Mouse (Mus musculus) left cerebral cortex, postnatal 4 days (tissue): ENCODE data around the gene Man2b1. TPM values are rescaled to one million over a fixed set of nuclear protein-coding genes. Genes with fewer than 3 reads are reported as not detected.
A peak's percentile ranks its signal among the peaks of the same experiment; 100 is the strongest.

Source experiments
- DNase-seq: peaks from one replicate; pipeline ENCODE4 v3.0.0-alpha.2; 2022
- intact Hi-C: fragments of 180-260 bp; cut with DNase I; formaldehyde crosslinking; loops from one replicate; pipeline ENCODE4 v1.15.1; 2025
- total RNA-seq, 2 experiments: library from RNA; stranded (reverse); gene quantifications; 2 replicates each; pipeline ENCODE4 v1.2.3; 2021

The Man2b1 gene
- total RNA-seq = 10 to 100 TPM; 25.2 to 26.5 TPM

DNA sequence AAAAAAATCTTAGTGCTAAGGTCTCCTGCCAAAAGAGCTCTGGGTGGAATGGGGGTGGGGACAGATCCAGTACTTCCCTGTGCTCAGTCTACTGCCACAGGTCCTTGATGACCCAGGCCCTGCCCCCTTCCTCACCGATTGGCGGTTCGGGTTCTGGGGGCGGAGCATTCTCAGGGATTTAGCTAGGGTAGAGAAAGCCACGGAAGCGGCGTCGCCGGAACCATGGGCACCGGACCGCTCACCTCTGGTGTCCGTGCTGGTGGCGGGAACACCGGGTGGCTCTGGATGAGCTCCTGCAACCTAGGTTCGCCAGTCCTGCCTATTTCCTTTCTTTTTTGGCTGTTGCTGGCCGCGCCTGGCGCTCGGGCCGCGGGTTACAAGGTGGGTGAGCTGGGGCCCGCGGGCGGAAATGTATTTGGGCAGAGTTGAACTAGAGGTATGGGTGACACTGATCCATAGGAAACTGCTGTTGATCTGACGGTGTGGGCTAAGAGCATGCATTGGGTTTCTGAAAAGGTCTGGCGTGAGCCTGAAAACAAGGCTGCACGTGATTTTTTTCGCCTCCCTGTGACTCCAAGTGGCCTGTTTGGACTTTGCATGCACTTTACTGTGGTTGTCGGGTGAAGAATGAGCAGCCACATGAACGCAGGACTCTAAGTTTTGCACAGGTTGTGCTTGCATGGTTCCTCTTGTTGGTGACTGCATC, at the start of gene Man2b1:
Gene Man2b1, plus strand, starts transcription at position 163 of the 706 bp plus-strand sequence.
- DNase-seq = peak; percentile 81
- intact Hi-C loops = loop anchor here (5.0 kb wide), 1 partner anchor 89 kb away; no protein-coding TSS in a partner anchor

- intact Hi-C loops = no loop called here
- DNase-seq = no peak
Observed at GRCm38 (mm10) chr8:85033867-85034266, 49.2 kb upstream of the Man2b1 start.

- intact Hi-C loops = no loop called here
- peak; percentile 80 for DNase-seq
Observed at GRCm38 (mm10) chr8:85034764-85035163, 48.3 kb upstream of the Man2b1 start.

GRCm38 (mm10) chr8:85035165-85035727, 47.8 kb upstream of the Man2b1 start:
- no peak for DNase-seq
- intact Hi-C loops = no loop called here

GRCm38 (mm10) chr8:85035728-85036310, 47.3 kb upstream of the Man2b1 start:
- intact Hi-C loops = no loop called here
- no peak for DNase-seq

DNA sequence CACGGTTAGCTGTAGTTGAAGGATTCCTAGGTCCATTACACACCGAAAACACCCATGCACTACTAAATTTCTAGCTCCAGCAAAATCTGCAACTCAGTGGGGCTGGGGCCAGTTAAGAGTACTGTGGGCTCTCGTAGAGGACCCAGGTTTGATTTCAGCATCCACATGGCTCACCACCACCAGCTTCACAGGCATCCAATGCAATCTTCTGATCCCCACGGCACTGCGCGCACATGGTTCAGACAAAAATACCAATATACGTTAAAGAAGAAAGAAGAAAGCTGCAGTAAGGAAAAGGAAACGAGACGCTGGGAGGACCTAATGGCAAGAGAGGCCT, 46.7 kb upstream of the Man2b1 start:
- DNase-seq = no peak
- intact Hi-C loops = no loop called here

DNA sequence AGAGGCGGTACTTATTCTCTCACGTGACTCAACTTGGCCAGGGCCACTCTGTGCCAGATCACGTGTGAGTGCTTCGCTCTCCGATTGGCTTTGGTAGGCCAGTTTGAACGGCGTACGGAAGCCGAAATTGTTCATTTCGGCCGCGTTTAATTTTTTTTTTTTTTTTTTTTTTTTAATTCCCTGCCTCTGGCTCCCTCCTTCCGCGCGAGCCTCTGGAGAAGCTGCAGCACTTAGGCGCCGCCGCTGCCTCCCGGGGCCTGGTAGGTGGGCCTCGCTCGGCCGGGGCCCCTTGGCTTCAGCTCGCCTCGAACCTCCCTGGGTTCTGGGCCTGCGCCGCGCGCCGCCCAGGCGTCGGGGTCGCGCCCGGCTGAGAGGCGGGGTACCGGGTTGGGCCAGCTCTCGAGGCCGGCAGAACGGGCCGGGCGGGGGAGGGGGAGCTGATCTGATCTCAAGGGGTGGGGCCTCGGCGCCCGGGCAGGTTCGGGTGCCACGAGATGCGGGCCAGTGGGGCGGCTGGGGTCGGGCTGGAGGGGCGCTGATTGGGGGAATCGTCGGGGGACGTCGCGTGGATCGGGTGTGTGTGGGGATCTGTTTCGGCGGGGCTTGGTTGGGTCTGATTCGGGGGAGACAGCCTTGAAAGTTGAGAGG, 46.2 kb upstream of the Man2b1 start, which contains the start of gene Tnpo2:
Gene Tnpo2, plus strand, starts transcription at position 198 of the 648 bp plus-strand sequence.
- peak; percentile 92 for DNase-seq
- intact Hi-C loops = no loop called here

DNA sequence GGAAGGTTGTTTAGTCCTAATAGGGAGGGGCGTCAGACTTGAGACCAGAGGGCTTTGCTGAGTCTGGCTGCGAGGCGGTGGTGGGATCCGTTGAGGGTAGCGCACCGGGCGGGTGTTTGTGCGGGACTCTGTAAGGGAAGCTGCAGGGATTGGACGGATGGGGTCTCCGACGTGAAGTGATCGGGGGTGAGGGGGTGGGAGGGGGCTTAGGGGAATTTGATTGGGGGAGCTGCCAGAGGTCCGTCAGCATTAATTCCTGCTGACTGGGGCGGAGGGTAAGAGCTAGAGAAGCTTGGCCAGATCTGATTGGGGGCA, 45.7 kb upstream of the Man2b1 start:
- DNase-seq = peak; percentile 61
- intact Hi-C loops = no loop called here

- intact Hi-C loops = no loop called here
- DNase-seq = peak; percentile 37
Observed at GRCm38 (mm10) chr8:85037681-85038531, 45.2 kb upstream of the Man2b1 start.

DNA sequence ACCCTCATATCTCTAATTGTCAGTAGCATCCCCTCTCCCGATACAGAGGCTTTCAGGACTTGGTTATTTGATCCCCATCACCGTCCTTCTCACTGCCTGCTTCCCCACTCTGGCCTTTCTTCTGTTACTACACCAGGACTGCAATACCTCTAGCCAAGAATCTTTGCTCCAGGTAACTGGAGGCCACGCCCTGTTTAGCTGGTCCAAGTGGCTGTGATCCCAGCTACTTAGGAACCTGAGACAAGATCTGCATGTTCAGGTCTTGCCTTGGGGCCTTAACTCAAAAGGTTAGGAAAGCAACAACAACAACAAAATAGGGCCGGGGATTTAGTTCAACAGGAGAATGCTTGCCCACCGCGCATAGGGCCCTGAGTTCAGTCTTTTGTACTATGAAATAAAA, 39.5 kb upstream of the Man2b1 start:
- intact Hi-C loops = no loop called here
- DNase-seq = no peak

DNA sequence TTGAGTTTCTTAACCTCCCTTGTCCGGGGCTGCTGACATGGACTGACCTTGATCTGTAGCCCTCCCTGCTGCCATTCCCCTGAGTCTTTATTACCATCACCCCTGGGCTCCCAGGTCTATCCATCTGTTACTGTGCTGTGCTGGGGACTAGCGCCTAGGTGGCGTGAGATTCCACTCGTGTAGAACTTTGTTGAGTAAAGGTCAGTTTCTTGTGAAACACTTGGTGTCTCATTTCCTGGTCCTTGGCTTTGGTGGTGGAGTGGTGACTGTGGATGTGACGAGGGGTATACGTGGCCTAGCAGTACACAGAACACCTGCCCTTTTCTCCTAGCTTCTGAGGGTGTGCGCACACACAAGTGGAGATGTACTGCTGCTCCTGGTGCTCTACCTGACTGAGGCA, 25.7 kb upstream of the Man2b1 start:
- intact Hi-C loops = no loop called here
- no peak for DNase-seq

DNA sequence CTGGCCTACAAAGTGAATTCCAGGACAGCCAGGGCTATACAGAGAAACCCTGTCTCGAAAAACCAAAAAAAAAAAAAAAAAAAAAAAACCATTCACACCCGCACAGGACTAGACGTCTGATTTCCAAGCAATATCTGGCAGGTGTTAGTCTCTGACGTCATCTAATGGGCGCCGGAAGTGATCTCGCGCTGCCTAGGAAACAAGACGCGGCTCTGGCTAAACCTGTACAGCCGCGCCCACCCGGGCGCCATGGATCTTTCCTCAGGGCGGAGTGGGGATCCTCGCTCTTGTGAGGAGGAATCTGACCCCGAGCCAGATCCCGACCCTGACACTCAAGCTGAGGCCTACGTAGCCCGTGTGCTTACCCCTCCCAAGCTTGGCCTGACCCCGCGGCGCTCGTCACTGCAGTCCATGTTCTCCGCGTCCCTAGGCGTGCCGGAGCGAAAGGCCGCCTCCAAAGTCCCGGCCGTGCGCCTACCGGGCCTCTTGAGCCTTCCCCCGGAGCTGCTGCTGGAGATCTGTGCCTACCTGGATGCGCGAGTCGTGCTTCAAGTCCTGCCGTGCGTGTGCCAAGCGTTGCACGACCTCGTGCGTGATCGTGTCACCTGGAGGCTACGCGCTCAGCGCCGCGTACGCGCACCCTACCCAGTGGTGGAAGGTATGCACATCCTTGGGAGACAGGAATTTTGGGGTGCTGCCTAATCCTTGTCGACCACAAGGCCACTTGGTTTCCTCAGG, 23.0 kb upstream of the Man2b1 start, which contains the start of gene Fbxw9:
Gene Fbxw9, plus strand, starts transcription at position 177 of the 738 bp plus-strand sequence.
- peak; percentile 88 for DNase-seq
- intact Hi-C loops = no loop called here

- intact Hi-C loops = no loop called here
- no peak for DNase-seq
Observed at GRCm38 (mm10) chr8:85062603-85063002, 20.5 kb upstream of the Man2b1 start.

GRCm38 (mm10) chr8:85065213-85065612, 17.9 kb upstream of the Man2b1 start:
- no peak for DNase-seq
- intact Hi-C loops = no loop called here

- no peak for DNase-seq
- intact Hi-C loops = no loop called here
Observed at GRCm38 (mm10) chr8:85067155-85067554, 15.9 kb upstream of the Man2b1 start.

DNA sequence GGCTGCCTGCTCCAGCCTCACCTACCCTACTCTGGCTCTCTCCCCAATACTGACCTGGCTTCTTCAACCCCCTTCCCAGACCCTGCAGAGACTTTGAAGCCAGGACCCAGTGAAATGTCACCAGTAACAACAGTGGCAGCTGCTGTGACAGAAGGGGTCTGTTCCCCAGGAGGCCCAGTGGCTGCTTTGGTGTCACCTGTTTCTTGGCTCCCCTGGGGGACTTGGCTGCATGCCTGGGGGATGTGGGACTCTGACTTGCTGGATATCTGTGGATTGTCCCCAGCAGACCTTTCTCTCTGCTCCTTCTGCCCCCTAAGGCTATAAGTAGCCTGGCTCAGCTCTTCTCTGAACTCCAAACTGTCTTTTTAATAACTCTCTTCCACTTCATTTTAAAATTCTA, 15.1 kb upstream of the Man2b1 start, which contains the start of gene Gm5741:
Gene Gm5741, minus strand, starts transcription at position 1 of the 400 bp plus-strand sequence.
- intact Hi-C loops = no loop called here
- peak; percentile 56 for DNase-seq

- intact Hi-C loops = no loop called here
Observed at GRCm38 (mm10) chr8:85071041-85071440, 12.0 kb upstream of the Man2b1 start.

GRCm38 (mm10) chr8:85071514-85072281, 11.4 kb upstream of the Man2b1 start, which contains the start of gene Dhps:
Dhps (plus strand) TSS chr8:85071757.
- intact Hi-C loops = no loop called here
- DNase-seq = peak; percentile 93

More at GRCm38 (mm10) chr8:85071041-85071440, 12.0 kb upstream of the Man2b1 start:
- DNase-seq = no peak

GRCm38 (mm10) chr8:85072364-85072929, 10.6 kb upstream of the Man2b1 start:
- no peak for DNase-seq
- intact Hi-C loops = no loop called here
